In genomic region chr5:119300106-119300505, GRCm38 (mm10) we compare ENCODE assay signal across 12 mouse cellular contexts.
DNase-seq lines count a peak whose midpoint lies in the region; ATAC-seq and TF ChIP-seq lines count a peak whose summit lies in the region.
"Had no signal": no experiment of that assay in that cellular context is flagged by ENCODE, and none has a peak within 500 bp of the region (broad histone marks: within the 10 kb centered on the region; RNA-seq: fewer than 3 reads in every experiment).

No protein-coding gene starts in this region.

- TF ChIP-seq CTCF in kidney, adult 2 months (conservative IDR thresholded peaks at IDR 0.05; ENCODE audit: insufficient read depth, insufficient read length, low read depth, low read length), result no peak
- TF ChIP-seq CTCF in lung, postnatal 0 days (IDR thresholded peaks at IDR 0.05), result no peak

- H3K4me3 ChIP-seq in kidney, adult 2 months (ENCODE audit: insufficient read depth, low read depth, low read length), result no peak overlapping the region
- H3K4me3 ChIP-seq in kidney, embryonic 14.5 days (ENCODE audit: low read length), result no peak overlapping the region
- no peak overlapping the region for H3K4me3 ChIP-seq in intestine, embryonic 15.5 days (replicated peaks)
- no peak overlapping the region for H3K4me3 ChIP-seq in lung, postnatal 0 days (ENCODE audit: low read depth, low read length)
- no peak overlapping the region for H3K4me3 ChIP-seq in heart, embryonic 11.5 days (ENCODE audit: low read depth, low read length)

- DNase-seq in kidney, adult 2 months, result peak; percentile 92
- peak; percentile 8 for DNase-seq in adipocyte (ENCODE audit: low spot score)
- peak; percentile 46 for DNase-seq in lung, postnatal 0 days (ENCODE audit: low spot score)
- no peak for DNase-seq in spleen, postnatal 4 days (ENCODE audit: low spot score in 2 of 2)
- DNase-seq in adrenal gland, postnatal 4 days (ENCODE audit: low spot score in 2 of 2), result no peak
- DNase-seq: layer of hippocampus, adult 9-11 months; right cerebral cortex, postnatal 4 days had no signal

- TF ChIP-seq POLR2A in kidney, adult 2 months (IDR thresholded peaks at IDR 0.05; ENCODE audit: low read depth, low read length), result no peak

- ATAC-seq in kidney, embryonic 14.5 days (ENCODE audit: low FRiP score, low TSS enrichment), result no peak
- ATAC-seq in intestine, embryonic 15.5 days, result 0 out of 2 replicates have a peak, but pooled peaks have one; percentile 43
- ATAC-seq in lung, postnatal 0 days, result peak; percentile 17; the same call in 1 of the 2 replicates
- no peak for ATAC-seq in heart, embryonic 11.5 days (replicated peaks; ENCODE audit: insufficient number of reproducible peaks, low FRiP score, low TSS enrichment)
- ATAC-seq: hindbrain, embryonic 16.5 days had no signal

- H3K27ac ChIP-seq in kidney, adult 2 months (ENCODE audit: insufficient read depth, low read depth, low read length), result peak overlapping the region; percentile 81
- no peak overlapping the region for H3K27ac ChIP-seq in kidney, embryonic 14.5 days (ENCODE audit: low read depth, low read length)
- H3K27ac ChIP-seq in intestine, embryonic 15.5 days, result no peak overlapping the region
- H3K27ac ChIP-seq in lung, postnatal 0 days (ENCODE audit: low read length), result no peak overlapping the region
- no peak overlapping the region for H3K27ac ChIP-seq in heart, embryonic 11.5 days (ENCODE audit: low read depth, low read length)
- H3K27ac ChIP-seq: macrophage had no signal

- no peaks in the 10 kb centered on the region for H3K36me3 ChIP-seq in kidney, adult 2 months (ENCODE audit: control insufficient read depth, insufficient read depth, low read length)
- no peaks in the 10 kb centered on the region for H3K36me3 ChIP-seq in kidney, embryonic 14.5 days (ENCODE audit: control insufficient read depth, insufficient read depth, low read length)
- H3K36me3 ChIP-seq in intestine, embryonic 15.5 days, result no peaks in the 10 kb centered on the region
- H3K36me3 ChIP-seq in lung, postnatal 0 days (ENCODE audit: insufficient read depth, low read length), result no peaks in the 10 kb centered on the region
- H3K36me3 ChIP-seq in heart, embryonic 11.5 days (ENCODE audit: control insufficient read depth, insufficient read depth, low read length), result no peaks in the 10 kb centered on the region

- no peaks in the 10 kb centered on the region for H3K9me3 ChIP-seq in kidney, embryonic 14.5 days (ENCODE audit: control insufficient read depth, low read length)
- no peaks in the 10 kb centered on the region for H3K9me3 ChIP-seq in intestine, embryonic 15.5 days
- no peaks in the 10 kb centered on the region for H3K9me3 ChIP-seq in lung, postnatal 0 days (ENCODE audit: low read length)
- no peaks in the 10 kb centered on the region for H3K9me3 ChIP-seq in heart, embryonic 11.5 days (replicated peaks; ENCODE audit: control insufficient read depth, low read length)

- H3K4me2 ChIP-seq in kidney, embryonic 14.5 days (replicated peaks; ENCODE audit: low read depth, low read length), result no peak overlapping the region
- no peak overlapping the region for H3K4me2 ChIP-seq in intestine, embryonic 15.5 days (replicated peaks)
- no peak overlapping the region for H3K4me2 ChIP-seq in lung, postnatal 0 days (replicated peaks; ENCODE audit: low read depth, low read length)
- H3K4me2 ChIP-seq in heart, embryonic 11.5 days, result no peak overlapping the region

- TF ChIP-seq EP300 in lung, postnatal 0 days (IDR thresholded peaks at IDR 0.05), result no peak

- no peak overlapping the region for H3K9ac ChIP-seq in kidney, embryonic 14.5 days (ENCODE audit: low read depth, low read length)
- no peak overlapping the region for H3K9ac ChIP-seq in intestine, embryonic 15.5 days
- H3K9ac ChIP-seq in lung, postnatal 0 days (replicated peaks; ENCODE audit: low read depth), result no peak overlapping the region
- H3K9ac ChIP-seq in heart, embryonic 11.5 days (ENCODE audit: low read depth, low read length), result no peak overlapping the region

- 41% methylated on average over 7 of the region's 7 CpGs for WGBS in kidney, adult 2 months
- WGBS in kidney, embryonic 14.5 days, result 64% methylated on average over 7 of the region's 7 CpGs
- WGBS in intestine, embryonic 15.5 days, result 38% methylated on average over 7 of the region's 7 CpGs
- 28% methylated on average over 7 of the region's 7 CpGs for WGBS in lung, postnatal 0 days
- 53% methylated on average over 7 of the region's 7 CpGs for WGBS in heart, embryonic 11.5 days (ENCODE audit: insufficient replicate concordance)

- H3K4me1 ChIP-seq in kidney, adult 2 months (ENCODE audit: control insufficient read depth, insufficient read depth, low read length), result peaks cover 7% of the 10 kb centered on the region; the same call in 1 of the 2 replicates
- H3K4me1 ChIP-seq in kidney, embryonic 14.5 days (ENCODE audit: control insufficient read depth, insufficient read depth, low read length), result 0 out of 2 replicates have a peak, but pooled peaks cover 2% of the 10 kb centered on the region
- H3K4me1 ChIP-seq in intestine, embryonic 15.5 days (replicated peaks), result 0 out of 2 replicates have a peak, but pooled peaks cover 8% of the 10 kb centered on the region
- no peaks in the 10 kb centered on the region for H3K4me1 ChIP-seq in lung, postnatal 0 days (ENCODE audit: insufficient read depth, low read depth, low read length)
- H3K4me1 ChIP-seq in heart, embryonic 11.5 days (ENCODE audit: control insufficient read depth, insufficient read depth, low read length), result no peaks in the 10 kb centered on the region

- H3K27me3 ChIP-seq in kidney, adult 2 months (replicated peaks; ENCODE audit: control insufficient read depth, insufficient read depth, low read length), result no peaks in the 10 kb centered on the region
- H3K27me3 ChIP-seq in kidney, embryonic 14.5 days (ENCODE audit: control insufficient read depth, insufficient read depth, low read length), result no peaks in the 10 kb centered on the region
- H3K27me3 ChIP-seq in intestine, embryonic 15.5 days (replicated peaks), result no peaks in the 10 kb centered on the region
- no peaks in the 10 kb centered on the region for H3K27me3 ChIP-seq in lung, postnatal 0 days (replicated peaks; ENCODE audit: insufficient read depth, low read length)
- no peaks in the 10 kb centered on the region; the same call in 1 of the 2 replicates for H3K27me3 ChIP-seq in heart, embryonic 11.5 days (ENCODE audit: control insufficient read depth, insufficient read depth, low read length)

Comparison
In these comparisons a context has a peak if more than half of its experiments do, and no peak if none do; other contexts are left out.
1. DNase-seq: peak in kidney, adult 2 months (single experiment), adipocyte (single experiment) and lung, postnatal 0 days (single experiment); none in spleen, postnatal 4 days (0 of 2) and adrenal gland, postnatal 4 days (0 of 2).
2. ATAC-seq: peak in intestine, embryonic 15.5 days (single experiment) and lung, postnatal 0 days (single experiment); none in kidney, embryonic 14.5 days (single experiment) and heart, embryonic 11.5 days (single experiment).